Mouse (Mus musculus) embryonic fibroblast, embryonic 13.5 days (primary cell): ENCODE measurements around the gene Rab8a.

Experiments
- CTCF ChIP-seq: IDR thresholded peaks from 2 replicates; pipeline ENCODE4 v1.5.1; 2011; ENCODE audit warnings: mild to moderate bottlenecking, control low read depth, low read length, moderate library complexity, borderline replicate concordance; ENCODE audit not compliant: insufficient read depth
- POLR2A ChIP-seq: IDR thresholded peaks from 2 replicates; pipeline ENCODE4 v1.6.1; 2011; ENCODE audit warnings: low read depth, mild to moderate bottlenecking, control low read depth, low read length, moderate library complexity

GRCm38 (mm10) chr8:72132891-72133290, 28.1 kb upstream of the Rab8a start:
- TF ChIP-seq POLR2A (no peak), CTCF (no peak)
